Mouse (Mus musculus) adrenal gland, adult (tissue): ENCODE measurements around the gene Car6.

Experiments
- DNase-seq, 2 experiments: peaks; one replicate each; pipeline ENCODE4 v3.0.0; 2022 to 2023; ENCODE audit warnings: low spot score in 1 of 2; ENCODE audit not compliant: inconsistent age in 2 of 2

The Car6 gene

DNA sequence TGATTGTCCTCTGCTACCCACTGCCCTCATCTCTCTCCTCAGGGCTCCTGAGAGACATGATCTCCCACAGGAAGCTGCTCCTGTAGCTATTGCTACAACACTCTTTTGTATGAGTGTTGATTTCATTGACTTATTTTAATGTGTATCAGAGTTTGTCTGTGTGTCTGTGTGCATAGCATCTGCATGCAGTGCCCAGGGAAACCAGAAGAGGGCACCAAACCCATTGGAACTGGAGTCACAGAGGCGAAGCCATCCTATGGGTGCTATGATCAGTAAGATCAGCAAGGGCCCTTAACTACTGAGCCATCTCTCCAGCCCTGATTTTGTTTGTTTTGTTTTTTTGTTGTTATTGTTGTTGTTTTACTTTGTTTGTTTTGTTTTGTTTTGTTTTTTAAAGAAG lies 7.2 kb downstream of the Car6 start:
- DNase-seq = peak; percentile 29 to 68

DNA sequence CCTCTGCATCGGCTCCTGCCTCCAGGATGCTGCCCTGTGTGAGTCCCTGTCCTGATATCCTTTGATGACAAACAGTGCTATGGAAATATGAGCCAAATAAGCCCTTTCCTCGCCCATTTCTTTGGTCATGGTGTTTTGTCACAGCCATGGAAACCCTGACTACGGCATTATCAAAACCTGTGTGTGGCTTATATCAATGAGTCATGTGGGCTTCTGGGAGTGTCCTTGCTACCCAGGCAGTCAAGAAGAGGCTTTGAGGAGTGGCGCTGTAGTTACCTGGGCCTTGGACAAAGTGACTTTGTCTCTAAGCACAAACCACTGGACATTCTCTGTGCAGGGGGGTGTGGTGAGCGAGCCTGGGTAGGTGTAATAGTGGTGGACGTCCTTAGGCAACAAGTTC lies 8.9 kb downstream of the Car6 start:
- DNase-seq = peak in 1 of 2 experiments; percentile 44

DNA sequence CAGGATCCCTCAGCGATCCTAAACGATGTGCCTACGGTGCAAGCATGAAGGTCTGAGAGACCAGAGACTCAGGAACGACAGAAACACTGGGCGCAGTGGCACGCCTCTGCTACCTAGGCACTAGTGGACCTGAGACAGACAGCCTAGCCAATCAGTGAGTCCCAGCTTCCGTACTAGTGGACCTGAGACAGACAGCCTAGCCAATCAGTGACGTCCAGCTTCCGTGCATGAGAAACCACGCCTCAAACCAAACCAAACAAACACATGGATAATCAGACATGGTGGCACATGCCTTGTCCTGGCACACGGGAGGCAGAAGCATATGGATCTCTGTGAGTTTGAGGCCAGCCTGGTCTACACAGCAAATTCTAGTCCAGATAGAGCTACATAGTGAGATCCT lies 12.9 kb downstream of the Car6 start:
- DNase-seq = no peak

DNA sequence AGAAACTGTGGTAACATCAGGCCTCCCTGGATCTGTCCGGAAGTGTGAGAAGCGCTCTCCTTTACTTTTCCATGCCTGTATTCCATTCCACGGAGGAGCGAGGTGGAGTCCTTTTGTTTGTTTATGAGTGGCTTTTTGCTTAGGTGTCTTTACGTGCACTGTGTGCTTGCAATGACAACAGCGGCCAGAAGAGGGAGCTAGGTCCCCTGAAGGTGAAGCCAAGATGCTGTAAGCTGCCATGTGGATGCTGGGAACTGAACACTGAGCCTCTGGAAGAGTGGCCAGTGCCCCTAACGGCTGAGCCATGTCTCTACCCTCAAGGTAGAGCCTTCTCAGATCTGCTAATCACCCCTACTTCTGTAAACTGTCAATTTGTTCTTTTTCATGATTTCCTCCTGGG lies 19.8 kb downstream of the Car6 start:
- DNase-seq = no peak

DNA sequence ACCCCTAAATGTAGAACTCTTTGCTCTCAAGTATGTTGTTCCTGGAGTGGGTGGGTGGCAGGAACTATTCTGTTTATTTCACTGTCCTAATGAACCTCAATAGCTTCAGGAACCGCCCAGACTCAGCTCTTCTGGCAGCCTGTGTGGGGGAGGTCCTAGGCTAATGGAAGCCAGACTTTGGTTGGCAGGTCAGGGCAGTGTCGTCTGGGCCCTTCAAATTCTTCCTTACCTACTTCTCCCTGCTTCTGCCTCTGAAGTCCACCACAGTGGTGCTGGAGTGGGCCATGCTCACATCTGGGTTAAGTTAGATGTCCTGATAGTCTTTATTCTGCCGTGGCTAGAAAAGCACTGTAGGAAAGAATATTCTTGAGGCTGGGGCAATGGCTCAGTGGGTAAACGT lies 23.0 kb downstream of the Car6 start:
- DNase-seq = no peak

DNA sequence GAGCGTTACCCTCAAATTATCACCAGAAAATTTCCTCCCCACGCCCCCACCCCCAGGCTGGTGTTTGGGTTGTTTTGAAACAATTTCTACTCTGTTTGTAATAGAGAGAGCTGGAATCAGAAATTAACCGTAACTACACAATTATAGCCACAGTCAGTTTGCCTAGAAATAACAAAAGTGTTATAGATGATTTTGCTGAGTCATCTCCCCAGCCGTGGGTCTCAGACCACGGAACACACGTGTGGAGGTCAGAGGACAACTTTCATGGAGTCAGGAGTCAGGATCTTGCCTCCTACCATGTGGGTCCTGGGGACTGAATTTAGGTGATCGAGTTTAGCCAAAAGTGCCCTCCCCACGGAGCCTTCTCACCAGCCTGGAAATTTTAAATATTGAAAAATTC lies 24.0 kb downstream of the Car6 start:
- no peak for DNase-seq

DNA sequence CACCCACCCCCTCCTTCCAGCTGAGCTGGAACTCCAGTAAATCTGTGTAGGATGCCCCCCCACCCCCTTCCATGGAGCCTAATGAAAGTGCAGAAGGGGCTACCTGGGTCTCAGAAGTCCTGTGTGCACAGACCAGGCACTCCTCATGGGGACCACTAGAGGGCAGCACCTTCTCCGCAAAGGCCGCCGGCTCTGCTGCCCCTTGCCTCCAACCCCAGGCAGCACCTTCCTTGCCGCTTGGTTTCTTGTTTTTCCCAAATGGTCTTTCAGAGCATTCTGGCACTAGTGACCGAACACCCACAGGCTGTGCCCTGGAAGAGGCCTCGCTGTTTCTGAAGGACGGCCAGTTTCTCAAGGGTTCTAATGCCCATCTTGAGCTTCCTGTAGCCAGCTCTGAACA lies 24.6 kb downstream of the Car6 start:
- DNase-seq = peak; percentile 28 to 65

DNA sequence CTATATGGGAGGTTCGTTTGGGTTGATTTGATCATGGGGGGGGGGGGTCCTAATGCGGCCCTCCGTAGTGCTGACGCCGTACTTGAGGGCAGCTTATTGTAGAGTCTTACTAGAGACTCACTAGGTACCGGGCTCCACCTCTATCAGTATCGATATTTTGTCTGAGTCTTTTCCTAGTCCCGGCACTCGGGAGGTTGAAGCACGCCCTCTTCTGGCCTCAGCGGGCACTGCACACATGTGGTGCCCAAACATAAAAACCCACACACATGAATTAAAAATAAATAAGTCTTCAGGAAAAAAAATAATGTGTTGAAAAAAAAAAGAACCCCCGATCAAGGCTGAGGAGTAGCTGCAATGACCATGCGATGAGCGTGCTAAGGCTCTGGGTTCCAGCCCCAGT lies 27.1 kb downstream of the Car6 start:
- DNase-seq = no peak

DNA sequence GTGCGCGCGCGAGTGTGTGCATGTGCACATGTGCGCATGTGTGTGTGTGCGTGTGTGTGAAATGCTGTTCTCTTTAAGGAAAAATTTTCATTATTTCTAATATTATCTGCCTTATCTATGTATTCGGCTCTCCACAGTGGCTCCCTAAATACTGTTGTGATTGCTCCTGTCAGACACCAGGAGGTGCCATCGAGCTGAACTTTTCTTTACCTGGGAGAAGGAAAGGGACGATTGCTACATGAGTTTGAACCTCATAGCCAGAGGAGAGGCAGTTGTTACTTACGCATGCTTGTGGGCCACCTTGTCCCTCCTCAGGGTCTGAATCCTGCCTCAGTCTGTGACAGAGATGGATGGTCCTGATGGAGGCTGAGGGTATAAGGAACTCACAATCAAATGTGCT lies 27.9 kb downstream of the Car6 start:
- peak; percentile 22 to 74 for DNase-seq

DNA sequence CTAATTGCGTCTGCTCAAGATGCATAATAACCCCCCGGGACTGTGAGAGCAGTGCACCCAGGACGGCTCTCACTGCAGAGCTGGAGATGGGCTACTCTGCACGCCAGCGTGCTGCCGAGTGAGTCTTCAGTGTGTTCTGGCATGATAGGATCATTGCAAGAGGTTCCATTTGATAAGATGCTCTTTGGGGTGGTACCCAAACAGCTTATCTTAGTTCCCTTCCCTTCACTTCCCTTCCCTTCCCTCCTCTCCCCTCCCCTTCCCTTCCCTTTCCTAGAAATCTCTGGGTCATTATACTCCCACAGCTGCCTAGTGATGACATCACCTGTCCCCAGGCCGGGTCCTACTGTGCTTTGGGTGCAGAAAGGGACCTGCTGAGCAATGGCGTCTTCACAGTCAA lies 29.0 kb downstream of the Car6 start:
- DNase-seq = no peak

DNA sequence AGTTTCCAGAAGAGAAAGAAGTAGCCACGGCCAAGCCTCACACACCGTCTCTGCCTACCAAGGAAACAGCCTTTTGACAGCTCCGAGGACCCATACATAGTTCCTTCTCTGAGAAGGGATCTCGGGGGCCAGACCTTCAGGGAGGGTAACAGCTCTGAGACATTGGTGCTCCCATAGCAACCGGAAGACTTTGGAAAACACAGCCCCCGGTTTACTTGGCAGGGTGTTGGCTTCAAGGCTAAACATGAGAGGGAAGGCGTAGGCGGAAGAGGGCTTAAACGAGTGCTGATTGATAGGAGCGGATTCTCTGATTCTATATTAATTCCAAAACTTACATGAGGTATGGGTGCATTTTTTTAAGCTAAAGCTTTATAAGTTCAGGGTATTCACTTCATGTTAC lies 32.7 kb downstream of the Car6 start:
- DNase-seq = peak; percentile 26 to 71

DNA sequence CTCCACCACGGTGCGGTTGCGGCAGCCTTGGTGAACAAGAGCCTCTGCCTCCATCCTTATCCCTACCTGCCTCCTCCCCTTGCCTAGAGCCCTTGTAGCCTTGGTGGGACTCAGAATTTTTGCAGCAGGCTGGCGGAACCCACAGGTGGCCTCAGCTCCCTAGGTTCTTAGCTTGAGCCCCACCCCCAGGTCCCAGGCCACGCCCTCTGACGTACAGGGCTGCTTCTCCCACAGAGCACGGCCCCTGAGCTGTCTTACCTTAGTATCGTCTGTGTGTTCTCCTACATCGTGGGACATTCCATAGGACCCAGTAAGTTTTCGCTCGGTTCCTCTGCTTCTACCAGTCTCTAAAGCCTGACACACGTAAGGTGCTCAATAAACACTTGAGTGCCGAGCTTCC lies 36.3 kb downstream of the Car6 start:
- no peak for DNase-seq

DNA sequence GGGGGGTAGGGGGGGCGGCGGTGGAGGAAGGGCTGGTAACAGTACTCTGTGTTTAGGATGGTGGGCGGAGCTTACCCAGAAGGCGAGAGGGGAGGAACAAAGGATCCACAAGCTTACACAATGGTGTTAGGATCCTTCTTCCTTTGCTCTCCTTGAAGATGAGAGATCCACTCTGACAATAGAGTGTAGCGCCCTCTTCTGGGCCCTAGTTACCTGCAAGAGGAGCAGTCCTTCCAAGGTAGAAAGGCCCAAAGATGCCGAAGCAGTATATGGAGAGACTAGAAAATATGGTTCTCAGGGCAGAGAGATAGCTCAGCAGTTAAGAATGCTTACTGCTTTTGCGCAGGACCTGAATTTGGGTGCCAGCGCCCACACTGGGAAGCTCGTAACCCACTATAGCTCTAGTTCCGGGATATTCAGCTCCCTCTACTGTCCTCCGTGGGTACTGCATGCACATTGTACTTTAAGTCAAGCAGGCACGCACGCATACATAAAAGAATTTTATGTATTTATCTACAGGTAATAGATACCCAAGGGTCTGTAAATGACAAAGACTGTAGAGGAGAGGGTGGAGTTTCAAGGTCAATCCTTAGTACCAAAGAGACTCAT lies 38.5 kb downstream of the Car6 start:
- no peak for DNase-seq

DNA sequence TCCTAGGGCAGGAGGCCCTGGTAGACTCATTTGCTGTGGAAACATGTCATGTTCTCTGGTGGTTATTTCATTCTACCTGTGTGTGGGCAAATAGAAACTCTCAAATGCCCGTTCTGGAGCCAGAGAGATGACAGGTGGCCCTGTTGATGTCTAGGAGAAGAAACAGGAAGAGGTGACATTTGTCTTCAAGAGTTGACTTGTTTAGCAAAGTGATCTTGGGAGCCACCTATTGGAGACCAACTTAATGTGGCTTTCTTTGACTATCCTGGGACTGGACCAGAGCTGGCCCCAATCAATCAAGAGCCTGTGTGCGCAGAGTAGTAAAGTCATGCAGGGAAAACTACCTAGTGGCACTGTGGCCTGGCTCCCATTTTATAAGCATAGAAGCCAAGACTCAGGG lies 41.7 kb downstream of the Car6 start:
- DNase-seq = no peak

DNA sequence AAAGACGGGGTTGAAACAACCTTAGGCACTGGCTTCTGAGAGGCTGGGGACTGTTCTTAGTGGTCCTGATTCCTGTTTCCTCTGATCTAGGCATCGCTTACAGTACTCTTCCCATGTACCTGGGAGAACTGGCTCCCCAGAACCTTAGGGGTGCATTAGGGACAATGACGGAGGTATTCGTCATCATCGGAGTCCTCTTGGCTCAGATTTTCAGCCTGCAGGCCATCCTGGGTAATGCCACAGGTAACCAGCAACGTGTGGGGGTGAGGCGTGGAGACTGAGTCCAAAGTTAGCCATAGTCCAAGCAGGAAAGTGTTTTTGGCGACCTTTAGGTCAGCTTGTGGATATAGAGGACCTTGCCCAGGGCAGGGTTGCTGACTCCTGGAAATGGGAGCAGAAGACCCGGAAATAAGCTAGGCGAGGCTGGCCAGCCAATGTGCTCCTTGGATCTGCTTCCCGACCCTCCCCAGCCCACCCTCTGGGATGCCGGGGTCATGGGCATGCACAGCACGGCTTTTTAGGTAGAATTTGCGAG lies 43.7 kb downstream of the Car6 start:
- no peak for DNase-seq

DNA sequence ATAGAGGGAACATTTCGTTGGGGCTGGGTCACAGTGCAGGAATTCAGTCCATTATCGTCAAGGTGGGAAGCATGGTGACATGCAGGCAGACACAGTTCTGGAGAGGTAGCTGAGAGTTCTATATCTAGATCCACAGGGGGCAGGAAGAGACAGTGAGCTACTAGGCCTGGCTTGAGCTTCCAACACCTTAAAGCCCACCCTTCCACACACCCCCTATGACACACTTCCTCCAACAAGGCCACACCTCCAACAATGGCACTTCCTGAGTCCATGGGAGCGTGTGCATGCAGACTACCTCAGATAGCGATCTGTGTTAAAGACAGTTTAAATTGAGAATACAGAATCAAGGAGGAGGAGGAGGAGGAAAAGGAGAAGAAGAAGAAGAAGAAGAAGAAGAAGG lies 45.4 kb downstream of the Car6 start:
- no peak for DNase-seq

DNA sequence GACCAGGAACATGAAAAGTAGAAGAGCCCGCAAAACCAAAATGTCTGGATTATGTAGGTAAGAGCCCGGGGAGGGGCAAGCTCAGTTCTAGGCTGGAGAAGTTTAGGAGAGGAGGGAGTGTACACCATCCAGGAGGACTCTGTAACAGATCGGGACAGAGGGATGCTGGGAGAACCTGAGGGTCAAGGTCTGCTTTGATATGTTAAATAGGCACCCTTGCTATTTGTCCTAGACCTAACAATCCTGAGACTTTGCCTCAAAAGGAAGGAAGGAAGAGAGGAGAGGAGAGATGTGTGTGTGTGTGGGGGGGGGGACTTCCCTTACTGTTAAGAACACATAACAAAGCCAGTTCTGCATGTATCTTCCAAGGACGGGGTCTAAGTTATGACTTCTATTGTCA lies 45.8 kb downstream of the Car6 start:
- DNase-seq = no peak

DNA sequence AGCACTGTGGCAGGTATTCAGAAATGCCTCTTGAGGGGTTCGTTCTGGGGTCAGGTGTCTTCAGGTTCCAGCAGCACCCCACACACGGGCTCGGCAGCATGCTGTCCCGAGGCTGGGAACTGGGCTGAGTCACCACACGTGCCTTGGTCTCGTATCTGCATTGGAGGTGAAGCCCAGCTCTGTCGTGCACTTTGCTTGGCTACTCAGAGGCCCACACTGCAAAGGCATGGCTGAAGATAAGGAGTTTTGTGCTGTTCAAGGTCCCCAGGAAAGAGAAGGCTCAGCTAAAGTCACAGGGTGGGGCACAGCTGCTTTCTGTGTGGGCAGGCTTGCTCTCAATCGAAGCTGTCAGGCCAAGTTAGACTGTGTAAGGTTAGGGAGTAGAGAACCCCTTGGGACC lies 48.6 kb downstream of the Car6 start:
- peak; percentile 48 to 57 for DNase-seq

DNA sequence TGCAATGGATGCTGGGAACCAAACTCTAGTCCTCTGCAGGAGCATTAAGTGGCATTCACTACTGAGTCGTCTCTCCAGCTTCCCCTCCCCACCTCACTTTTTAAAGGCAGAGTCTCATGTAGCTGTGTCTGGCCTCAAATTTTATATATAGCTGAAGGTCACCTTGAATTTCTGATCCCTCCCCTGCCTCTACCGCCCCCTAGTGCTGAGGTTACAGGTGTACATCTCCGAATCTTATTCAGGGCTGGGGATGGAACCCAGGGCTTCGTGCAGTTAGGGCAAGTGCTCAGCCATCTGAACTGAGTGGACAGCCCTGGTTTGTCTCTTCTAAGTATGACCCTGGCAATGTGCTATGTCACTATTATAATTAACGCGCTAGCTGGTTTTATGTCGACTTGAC lies 50.1 kb downstream of the Car6 start:
- DNase-seq = no peak

DNA sequence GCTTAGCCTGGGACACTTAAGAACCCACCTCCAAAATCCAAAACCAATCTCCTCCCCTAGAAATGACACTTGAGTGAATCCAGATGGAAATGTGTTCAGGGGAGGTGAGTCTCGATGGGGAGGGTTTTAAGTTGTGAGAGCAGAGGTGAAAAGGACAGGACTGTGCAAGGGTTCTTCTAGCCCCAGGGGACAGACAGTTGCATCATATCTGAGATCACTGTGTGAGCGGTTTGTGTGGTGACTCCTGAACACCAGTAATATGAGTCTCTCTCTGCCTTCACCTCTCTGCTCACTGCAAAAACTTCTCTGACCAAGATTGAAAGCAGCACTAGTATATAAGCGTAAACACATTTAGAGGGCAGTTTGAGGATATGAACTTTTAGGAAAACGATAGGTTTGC lies 54.8 kb downstream of the Car6 start:
- DNase-seq = no peak

DNA sequence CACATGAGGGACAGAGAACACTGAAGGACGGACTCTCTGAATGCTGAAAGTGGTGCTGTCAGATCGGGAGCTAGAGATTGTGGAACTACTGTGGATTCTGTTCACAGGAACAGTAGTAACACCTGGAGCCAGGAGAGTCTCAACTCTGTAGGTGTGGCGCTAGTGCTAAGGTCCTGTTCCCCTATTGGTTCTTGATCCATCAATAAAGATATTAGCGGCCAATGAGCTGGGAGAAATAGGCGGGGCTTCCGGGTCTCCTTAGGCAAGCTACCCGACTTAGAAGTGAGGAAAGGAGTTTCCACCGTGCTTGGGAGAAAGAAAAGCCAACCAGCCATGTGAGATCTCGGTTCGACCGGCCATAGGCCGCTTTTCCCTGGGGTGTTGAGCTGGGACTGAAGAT lies 56.9 kb downstream of the Car6 start:
- DNase-seq = no peak

DNA sequence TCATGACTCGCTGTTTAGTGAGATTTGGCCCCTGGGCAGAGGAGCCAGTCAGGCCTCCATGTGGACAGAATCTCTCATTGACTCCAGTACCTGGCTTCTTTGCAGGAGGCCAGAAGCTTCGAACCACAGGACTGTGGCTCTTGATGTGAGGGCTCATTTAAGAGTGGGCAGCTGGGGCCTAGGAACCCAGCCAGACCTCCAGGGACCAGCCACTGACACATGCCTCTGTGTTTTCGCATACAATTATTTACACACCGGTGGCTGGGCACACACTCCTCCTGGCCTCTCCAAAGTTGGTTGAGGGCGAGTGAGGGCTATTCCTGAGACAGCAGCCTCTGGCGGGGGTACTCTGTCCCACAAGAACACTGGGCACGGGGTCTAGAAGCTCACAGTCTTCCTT lies 60.8 kb downstream of the Car6 start:
- DNase-seq = no peak

DNA sequence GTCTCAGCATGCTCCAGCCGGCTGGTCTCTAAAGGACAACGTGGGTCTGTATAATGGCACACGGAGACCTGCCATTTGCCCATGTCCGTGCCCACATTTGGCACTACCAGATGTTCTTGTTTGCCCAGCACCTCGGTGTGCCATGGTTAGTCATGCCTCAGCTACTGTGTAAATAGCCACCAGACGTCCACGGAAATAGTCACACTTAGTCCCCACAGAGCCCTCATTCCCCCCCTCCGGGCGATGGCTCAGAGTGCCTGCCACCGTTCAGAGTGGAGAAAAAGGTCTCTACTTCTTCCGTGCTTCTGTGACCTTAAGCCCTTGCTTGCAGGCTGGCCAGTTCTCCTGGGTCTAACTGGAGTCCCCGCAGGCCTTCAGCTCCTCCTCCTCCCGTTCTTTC lies 62.0 kb downstream of the Car6 start:
- DNase-seq = no peak
